Mouse (Mus musculus): Measurements from ENCODE around the gene Gm6020.

DNA sequence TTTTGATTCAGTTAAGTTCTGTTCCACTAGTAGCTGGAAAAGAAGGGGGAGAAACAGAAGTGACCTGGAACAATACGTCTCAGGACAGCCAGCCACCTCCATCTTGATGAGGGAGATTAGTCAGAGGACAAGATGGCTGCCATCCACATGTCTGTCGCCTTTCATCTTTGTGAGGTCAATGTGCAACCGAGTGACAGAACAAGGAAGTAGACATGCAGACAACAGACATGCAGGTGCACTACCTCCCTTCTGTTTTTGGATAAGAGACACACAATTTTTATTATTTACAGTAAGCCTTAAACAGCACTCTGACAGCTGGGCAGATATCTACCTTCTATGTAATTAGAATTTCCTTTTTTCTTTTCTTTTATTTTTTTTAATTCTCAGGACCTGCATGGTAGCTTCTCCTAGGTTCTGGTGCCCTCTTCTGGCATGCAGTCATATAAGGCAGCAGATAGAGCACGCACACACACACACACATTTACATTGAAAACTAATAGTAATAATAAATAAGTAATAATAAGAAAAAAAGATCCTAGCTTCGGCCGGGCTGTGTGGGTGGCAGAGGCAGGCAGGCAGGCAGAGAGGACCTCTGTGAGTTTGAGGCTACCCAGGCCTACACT is 40.1 kb downstream of the Gm6020 start:
- TF ChIP-seq TCF12 (IDR thresholded peaks at IDR 0.05; ENCODE audit: low read depth, low read length) (no peak), POLR2A (IDR thresholded peaks at IDR 0.05; ENCODE audit: low read depth, low read length) (no peak), MAFK (IDR thresholded peaks at IDR 0.05; ENCODE audit: insufficient replicate concordance, low read length) (no peak), CTCF (conservative IDR thresholded peaks at IDR 0.05 in 1 of 2, IDR thresholded peaks at IDR 0.05 in 1 of 2; ENCODE audit: low read depth in 2 of 2, low read length in 2 of 2) (no peak), EP300 (IDR thresholded peaks at IDR 0.05; ENCODE audit: low read length) (no peak), CHD1 (IDR thresholded peaks at IDR 0.05; ENCODE audit: low read depth, low read length) (no peak), HCFC1 (IDR thresholded peaks at IDR 0.05; ENCODE audit: low read depth, low read length) (no peak), ZMIZ1 (IDR thresholded peaks at IDR 0.05; ENCODE audit: low read depth, low read length) (no peak), MAX (IDR thresholded peaks at IDR 0.05; ENCODE audit: low read length) (no peak)
